Mouse (Mus musculus): ENCODE measurements at regions not wholly inside any gene's neighbourhood (a gene's known extent, or its start where the extent isn't known, plus 50 kb on each side); places are given as distances from the start of the nearest gene placed in this dataset.

GRCm38 (mm10) chr14:68224152-68224551 is 1069.9 kb downstream of the Synb start:
- no peak for DNase-seq

- DNase-seq: no peak
These were observed 1075.0 kb downstream of the Synb start for GRCm38 (mm10) chr14:68219025-68219595.

- no peak for DNase-seq
These were observed 1075.6 kb downstream of the Synb start for GRCm38 (mm10) chr14:68218471-68218870.

- no peak for DNase-seq
These were observed 1076.1 kb downstream of the Synb start for GRCm38 (mm10) chr14:68217986-68218385.

GRCm38 (mm10) chr14:68213879-68214278 is 1080.2 kb downstream of the Synb start:
- no peak for DNase-seq

GRCm38 (mm10) chr14:68198802-68199201 is 1095.3 kb downstream of the Synb start:
- DNase-seq: peak; percentile 6

GRCm38 (mm10) chr14:68197470-68197800 is 1096.7 kb downstream of the Synb start:
- no peak for DNase-seq

GRCm38 (mm10) chr14:68196762-68197469 is 1097.2 kb downstream of the Synb start:
- DNase-seq: no peak

GRCm38 (mm10) chr14:68196201-68196600 is 1097.9 kb downstream of the Synb start:
- DNase-seq: no peak

GRCm38 (mm10) chr14:68189876-68190275 is 1104.2 kb downstream of the Synb start:
- DNase-seq: no peak

GRCm38 (mm10) chr14:68188325-68188724 is 1105.8 kb downstream of the Synb start:
- no peak for DNase-seq

- no peak for DNase-seq
These were observed 1111.5 kb downstream of the Synb start for GRCm38 (mm10) chr14:68182606-68183005.

GRCm38 (mm10) chr14:68181168-68181567 is 1112.9 kb downstream of the Synb start:
- no peak for DNase-seq

Measured in lung, postnatal 36 days (tissue).